Mouse (Mus musculus) hematopoietic stem cell, adult 5-6 weeks (primary cell): Measurements from ENCODE around the gene Sptb. TPM values are rescaled to one million over a fixed set of nuclear protein-coding genes. Genes with fewer than 3 reads are reported as not detected.

Source experiments
- ATAC-seq, 2 experiments: fragments of 125-278 bp in 1 of 2; replicated peaks in 1 of 2; 2 replicates each; pipeline ENCODE4 v1.8.0; 2016 to 2017; ENCODE audit warnings: inconsistent platforms in 2 of 2, mild to moderate bottlenecking in 2 of 2, moderate number of reproducible peaks in 2 of 2, low read depth in 1 of 2, moderate TSS enrichment in 1 of 2; ENCODE audit not compliant: low FRiP score in 2 of 2, poor library complexity in 2 of 2, severe bottlenecking in 2 of 2, insufficient read depth in 1 of 2, low TSS enrichment in 1 of 2
- total RNA-seq: library from RNA; stranded (forward); fragments of 172-1452, 232-1000 nt; gene quantifications from 2 replicates; pipeline ENCODE4 v1.2.3, GENCODE M21; 2017

The Sptb gene
- total RNA-seq, 1 experiment from 2014 or later, result 7.2 TPM

DNA sequence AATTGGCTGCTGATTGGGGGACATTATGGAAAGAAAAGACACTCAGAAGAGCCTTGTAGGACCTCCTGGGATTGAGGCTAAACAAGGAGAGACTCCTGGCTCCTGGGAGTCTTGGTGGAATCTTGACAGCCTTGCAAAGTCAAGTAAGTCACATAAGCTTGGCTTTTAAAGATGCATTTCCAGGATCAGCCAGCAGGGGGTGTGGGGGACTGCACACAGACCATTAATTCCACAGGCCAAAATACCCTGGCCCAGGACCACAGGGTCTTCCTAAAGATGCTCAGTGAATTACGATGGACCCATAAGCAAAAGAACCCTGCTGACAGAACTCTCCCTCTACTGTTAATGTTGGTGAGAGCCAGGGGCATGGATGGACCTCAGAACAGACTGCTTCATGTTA lies 118.1 kb downstream of the Sptb start:
- ATAC-seq, result no peak

DNA sequence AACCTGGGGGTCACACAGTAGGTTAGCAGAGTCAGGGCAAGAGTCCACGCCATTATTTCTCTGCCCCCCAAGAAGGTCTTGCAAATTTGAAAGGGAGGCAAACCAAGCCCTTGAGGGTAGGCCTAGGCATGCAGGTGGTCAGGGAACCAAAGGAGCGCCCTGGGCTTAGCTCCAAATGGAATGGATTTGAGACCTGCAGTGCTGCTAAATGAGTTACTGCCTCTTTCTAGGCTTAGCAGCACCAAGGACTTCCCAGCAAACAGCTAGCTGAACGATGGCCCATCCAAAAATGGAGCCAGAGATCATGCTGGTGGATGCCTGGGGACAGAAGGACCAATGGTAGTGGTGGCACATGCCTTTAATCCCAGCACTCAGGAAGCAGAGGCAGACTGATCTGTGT lies 119.3 kb downstream of the Sptb start:
- ATAC-seq, result no peak

DNA sequence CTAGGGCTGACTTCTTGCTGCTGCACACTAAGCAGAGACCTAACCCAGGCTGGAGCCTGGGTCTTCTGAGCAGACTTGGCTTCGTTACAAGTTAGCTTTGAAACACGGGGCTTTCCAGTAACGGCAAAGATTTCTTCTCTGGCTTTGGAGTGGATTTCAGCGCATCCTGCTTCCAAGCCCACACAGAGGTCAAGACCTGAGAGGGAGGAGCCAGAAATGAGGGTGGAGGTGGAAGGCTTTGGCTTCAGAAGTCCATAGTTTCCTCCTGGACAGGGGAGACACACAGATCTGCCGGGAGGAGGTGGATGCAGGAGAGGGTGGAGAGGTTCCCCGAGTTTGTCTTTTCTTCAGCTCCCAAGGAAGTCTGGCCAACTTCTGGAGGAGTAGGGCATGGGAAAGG lies 120.8 kb downstream of the Sptb start:
- no peak for ATAC-seq

DNA sequence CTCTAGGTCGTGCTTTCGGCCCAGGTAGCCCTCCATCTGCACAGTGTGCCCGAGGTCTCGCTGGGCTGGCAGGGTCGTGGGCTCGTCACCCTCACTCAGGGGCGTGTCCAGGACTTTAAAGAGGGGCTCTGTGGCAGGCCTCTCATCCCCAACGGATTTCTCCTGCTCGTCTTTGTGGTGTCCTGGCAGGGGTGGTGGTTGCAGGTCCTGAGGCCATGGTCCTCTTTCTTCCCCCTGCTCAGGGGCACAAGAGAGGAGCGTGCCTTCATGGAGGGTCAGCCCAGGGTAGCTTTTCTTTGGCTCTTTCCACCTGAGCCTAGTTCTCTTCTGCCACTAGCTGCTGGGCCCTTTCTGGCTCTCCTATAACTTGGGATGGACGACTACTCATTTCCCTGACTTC lies 123.0 kb downstream of the Sptb start:
- ATAC-seq, result no peak

DNA sequence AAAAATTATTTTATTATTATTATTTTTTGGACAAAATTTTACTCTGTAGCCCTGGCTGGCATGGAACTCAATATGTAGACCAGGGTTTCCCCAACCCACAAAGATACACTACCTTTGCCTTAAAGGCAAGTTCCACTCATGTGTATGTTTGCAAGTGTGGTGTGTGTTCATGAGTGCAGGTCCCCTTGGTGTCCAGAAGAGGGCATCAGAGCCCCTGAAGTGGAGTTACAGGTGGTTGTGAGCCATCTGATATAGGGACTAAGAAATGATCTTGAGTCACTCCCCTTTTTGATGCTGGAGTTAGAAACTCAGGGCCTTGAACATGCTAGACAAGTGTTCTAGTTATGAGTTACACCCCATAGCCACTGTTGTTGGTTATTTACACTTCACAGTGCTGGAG lies 125.3 kb downstream of the Sptb start:
- no peak for ATAC-seq

DNA sequence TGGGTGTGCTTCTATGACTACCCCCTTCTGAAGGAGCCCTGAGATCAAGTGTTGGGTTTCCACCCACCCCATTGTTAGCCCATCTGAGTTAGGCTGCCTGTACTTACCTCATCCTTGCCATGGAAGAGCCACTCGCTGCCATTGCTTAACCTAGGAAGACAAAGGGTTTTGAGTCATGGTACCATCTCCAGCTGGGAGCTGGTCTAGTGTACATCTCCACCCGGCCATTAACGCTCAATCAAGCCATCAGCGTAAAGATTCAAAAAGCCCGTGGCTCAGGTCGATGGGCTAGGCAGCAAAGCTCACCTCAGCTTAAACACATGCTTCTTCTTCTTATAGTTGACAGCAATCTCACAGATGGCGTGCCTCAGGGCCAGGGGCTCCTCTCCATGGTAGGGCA lies 126.9 kb downstream of the Sptb start:
- ATAC-seq, result no peak

DNA sequence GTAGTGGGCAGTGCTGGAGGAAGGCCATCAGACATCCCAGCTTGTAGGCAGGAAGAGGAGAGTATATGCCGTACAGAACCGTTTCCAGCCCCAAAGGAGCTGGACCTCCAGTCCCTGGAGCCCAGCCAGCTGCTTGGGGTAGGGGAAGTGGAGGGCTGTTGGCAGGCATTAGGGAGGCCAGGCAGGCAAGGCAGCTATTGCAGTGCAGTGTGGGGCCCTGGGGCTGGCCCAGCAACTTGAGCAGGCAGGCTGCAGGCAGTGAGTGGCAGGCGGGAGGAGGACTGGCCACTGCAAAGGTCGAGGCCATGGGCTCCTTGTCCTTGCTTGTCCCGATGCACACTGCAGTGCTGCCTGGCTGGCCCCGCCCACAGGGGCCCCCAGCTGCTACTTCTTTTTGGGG lies 127.5 kb downstream of the Sptb start:
- peak; percentile 62 to 73; a peak in 3 of 4 replicates for ATAC-seq

DNA sequence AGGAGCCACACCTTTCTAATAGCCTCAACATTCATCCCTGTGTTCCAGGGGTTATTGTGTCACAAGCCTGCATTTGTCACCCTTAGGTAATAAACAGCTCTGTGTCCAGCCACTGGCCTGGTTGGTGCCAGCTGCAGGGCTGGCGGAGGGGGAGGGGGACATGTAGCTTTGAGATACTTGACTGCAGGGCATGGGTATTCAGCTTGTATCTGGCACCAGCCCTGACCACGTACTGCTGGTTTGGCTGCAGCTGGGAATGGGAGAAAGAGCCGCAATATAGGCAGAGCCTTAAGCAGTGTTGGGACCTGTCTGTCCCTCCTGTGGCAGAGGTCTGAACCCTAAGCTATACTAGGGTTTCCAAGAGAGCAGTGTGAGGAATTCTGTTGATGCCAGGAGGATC lies 128.2 kb downstream of the Sptb start:
- ATAC-seq, result no peak

DNA sequence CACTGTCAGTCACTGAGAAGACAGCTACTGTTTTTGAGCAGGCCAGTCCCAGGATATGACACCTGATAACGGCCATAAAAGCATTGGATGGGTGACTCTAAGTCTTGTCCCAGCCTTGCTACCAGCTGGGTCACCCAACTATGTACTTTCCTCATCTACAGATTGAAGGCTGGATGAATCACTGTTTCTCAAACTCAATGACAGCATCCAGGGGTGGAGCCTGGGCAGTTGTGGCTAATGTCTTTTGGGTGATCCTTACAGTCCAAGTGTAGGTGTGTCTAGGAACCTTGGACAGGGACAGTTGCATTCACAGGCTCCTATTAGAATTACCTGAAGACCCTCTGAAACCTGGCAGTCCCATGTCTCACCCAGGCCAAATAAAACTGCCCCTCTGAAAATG lies 130.5 kb downstream of the Sptb start:
- ATAC-seq, result no peak

DNA sequence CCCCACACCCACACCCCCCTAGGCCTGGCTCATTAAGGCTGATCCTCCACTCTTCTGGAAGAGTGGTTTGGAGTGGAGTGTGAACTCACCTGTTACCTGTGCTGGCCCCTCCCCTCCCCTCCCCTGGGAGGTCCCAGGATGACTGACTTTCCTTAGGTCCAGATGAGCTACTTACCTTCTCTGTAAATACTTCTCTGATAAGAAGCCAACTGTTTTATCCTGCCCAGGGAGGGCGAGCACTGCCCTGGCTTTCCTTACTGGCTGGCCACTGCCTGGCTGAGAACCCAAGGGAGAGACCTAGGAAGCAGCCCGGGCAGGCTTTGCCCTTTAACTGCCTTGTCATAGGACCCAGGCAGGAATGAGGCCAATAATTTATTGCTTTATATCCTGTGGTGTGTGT lies 131.9 kb downstream of the Sptb start:
- ATAC-seq, result no peak

DNA sequence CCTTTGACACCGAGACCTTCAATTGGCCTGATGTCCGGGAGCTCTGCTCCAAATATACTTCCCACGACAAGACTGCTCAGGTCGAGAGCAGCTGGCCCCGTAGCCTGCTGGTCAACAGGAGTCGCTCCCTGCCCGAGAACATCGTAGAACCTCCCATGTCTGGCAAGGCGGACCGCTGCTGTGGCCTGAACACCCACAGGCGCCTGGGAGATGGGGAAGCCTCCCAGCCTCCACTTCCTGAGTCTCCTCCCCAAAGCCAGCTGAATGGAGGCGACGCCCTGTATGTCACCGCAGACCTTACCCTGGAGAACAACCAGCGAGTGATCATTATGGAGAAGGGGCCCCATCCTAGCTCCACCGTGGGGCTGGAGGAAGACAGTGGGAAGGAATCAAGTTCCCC lies 132.5 kb downstream of the Sptb start:
- ATAC-seq, result no peak

DNA sequence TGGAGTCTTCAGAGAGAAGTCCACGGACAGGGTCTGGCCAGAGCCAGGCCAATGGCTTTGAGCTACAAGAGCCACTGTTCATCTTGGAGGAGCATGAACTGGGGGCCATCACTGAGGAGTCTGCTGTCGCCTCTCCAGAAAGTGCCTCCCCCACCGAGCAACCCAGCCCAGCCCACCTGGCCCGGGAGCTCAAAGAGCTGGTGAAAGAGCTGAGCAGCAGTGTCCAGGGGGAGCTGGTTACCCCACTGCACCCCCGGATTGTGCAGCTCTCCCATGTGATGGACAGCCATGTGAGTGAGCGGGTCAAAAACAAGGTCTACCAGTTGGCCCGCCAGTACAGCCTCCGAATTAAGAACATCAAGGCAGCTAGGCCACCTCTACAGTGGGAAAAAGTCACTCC lies 133.5 kb downstream of the Sptb start:
- ATAC-seq, result no peak

DNA sequence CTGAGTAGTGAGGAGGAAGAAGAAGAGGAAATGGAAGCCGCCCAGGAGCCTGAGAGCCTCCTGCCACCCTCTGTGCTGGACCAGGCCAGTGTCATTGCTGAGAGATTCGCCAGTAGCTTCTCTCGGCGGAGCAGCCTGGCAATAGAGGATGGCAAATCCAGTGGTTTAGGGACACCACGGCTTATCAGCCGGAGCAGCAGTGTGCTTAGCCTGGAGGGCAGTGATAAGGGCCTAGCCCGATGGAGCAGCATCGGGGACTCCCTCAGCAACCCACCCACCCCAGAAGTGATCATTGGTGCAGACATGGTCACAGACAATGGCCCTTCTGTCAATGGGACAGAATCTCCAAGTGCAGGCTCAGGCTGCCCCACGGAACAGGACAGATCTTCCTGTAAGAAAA lies 134.3 kb downstream of the Sptb start:
- ATAC-seq, result no peak

DNA sequence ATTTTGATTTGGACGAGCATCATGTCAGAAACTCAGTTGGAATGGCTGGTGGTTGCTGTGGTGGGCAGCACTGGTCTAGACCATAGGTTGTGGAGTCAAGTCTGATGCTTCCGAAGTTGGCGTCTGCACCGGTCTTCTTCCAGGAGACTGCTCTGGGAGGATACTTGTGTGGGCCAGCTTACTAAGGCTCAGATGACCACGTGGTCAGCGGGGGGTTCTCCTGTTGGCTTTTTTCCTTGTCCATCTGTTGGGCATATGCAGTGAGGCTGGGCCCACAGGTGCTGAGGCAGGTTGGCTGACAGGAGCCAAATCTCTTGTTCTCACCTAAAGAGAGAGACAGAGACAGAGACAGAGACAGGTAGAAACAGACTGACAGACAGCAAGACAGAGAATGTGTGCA lies 135.5 kb downstream of the Sptb start:
- ATAC-seq, result no peak

DNA sequence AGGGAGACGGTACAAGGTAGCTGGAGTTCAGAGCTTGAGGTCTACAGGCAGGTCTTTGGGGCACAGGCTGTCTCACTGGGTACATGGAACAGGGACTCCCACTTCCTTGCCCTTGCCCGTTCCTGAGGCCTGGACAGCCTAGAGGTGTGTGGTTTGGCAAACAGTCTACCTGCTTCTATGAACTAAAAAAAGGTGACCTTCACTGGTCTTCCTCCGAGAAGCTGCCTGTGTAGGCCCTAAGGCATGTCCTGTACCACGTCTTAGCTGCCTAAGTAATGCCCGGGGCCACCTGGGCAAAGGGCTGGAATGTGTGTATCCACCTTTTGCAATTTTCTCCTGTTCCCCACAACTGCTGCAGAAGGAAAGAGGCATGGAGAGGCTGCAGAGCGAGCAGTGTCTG lies 137.0 kb downstream of the Sptb start:
- no peak for ATAC-seq

DNA sequence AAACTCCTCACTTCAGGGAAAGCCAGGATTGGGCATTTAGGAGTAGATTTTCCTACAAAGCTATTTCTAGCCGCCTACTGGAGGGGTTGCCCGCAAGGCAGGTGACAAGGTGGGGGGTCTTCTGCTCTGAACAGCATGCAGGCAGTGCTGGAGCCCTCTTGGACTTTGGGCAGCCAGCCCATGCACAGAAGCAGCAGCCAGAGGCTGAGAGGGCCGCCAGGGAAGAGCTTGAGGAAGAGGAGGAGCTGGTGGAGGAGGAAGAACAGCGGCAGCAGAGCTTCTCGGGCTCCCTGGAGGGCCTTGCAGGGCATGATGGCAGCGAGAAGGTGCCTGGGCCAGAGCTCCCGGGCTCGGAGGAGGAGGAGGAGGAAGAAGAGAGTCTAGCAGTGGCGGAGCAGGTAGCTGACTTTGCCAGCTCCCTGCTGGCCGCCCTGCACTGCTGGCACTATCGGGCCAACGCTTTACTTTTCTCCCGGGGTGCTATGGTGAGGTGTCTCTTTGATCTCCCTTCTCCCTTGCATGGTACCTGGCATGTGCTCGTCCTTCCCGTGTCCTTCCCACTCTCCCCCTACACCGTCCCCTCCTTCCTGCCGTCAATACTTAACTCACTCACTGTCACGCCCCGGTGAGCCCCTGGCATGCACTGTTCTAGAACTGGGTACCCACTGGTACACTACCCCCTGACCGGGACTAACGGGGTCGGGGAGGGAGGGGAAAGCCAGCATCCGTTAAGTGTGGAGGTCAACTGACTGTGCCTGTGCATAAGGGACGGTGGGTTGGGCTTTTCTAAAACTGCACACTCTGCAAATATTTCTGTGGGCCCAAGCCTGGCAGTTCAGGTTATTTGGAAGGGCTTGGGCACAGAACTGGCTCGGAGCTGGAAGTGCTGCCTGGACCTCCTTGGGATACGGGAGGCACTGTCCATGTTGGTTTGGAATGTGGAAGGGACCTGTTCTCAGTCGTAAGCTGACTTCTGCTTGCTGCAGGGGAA lies 137.8 kb downstream of the Sptb start:
- no peak for ATAC-seq

DNA sequence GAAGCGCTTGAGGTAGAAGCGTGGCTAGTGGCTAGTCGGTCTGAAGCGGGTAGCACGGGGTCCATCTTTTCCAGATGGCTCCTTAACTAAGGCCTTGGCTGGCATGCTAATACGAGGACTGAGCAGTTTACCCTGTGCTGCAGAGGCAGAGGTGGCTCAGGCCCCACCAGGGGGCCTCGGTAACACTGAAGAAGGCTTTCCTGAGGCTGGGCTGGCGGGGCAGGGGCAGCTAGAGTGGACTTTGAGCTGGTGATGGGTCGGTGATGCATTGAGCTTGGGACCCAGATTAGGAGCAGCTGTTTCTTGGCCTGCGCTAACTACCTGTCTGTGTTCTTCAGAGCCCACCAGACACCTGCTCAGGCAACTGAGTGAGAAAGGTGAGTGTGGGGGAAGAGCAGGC lies 139.1 kb downstream of the Sptb start:
- ATAC-seq, result no peak

DNA sequence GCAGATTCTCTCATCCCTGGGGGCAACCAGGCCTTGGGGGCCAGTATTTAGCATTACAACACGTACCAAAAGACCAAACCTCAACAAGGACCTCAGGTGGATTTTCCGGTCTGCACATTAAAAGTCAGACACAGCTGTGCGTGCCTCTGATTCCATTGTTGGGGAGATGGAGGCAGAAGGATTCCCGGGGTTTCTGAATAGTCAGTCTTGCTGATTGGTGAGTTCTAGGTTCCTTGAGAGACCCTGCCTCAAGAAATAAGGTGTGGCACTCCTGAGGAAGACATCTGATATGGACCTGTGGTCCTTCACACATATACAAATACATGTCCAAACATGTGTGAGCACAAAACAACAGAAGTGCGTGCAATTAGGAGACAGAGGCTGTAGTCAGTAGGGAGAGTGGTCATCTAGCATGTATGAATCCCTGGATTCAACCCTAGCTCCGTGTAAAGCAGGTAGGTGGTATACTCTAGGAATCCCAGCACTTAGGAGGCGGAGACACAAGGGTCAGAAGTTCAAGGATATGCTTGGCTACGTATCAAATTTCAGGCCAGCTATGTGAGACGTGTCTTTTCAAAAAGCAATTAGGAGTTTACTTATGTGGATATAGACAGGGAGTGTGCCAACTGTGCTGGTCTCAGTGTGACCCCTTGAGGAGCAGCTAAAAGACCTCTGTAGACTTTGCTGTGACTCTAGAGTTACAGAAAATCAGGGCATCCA lies 140.0 kb downstream of the Sptb start:
- no peak for ATAC-seq

DNA sequence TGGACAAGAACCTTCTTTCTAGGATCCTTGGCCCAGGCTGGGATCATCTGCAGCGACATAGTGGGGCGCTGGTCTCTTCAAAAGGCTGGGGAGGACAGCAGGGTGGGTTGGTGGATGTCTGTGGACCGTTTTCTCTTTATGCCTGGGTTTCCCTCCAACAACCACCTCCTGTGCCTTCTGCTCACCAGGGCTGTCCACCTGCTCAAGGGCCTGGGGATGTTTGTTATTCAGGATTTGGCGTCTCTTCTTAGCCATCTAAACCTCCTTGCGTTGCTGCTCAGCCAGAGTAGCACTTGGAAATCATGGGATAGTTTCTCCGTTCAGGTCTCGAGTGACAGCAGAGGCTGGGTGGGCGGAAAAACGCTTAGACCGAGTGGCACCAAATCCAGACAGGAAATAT lies 144.1 kb downstream of the Sptb start:
- no peak for ATAC-seq
